Mouse (Mus musculus) heart, adult 2 months (tissue): ENCODE measurements at regions not wholly inside any gene's neighbourhood (a gene's known extent, or its start where the extent isn't known, plus 50 kb on each side); places are given as distances from the start of the nearest gene placed in this dataset.

Source experiments
- CTCF ChIP-seq: fragments of 200-600 bp; IDR thresholded peaks from 2 replicates; pipeline ENCODE4 v1.8.1; 2022; ENCODE audit warnings: antibody characterized with exemption, mild to moderate bottlenecking, moderate library complexity
- EP300 ChIP-seq: fragments of 200-500 bp; IDR thresholded peaks from 2 replicates; pipeline ENCODE4 v1.6.1; 2011; ENCODE audit warnings: low read depth, low read length, control low read depth; ENCODE audit not compliant: insufficient read depth
- POLR2A ChIP-seq: fragments of 200-500 bp; IDR thresholded peaks from 2 replicates; pipeline ENCODE4 v1.6.1; 2011; ENCODE audit warnings: mild to moderate bottlenecking, low read depth, low read length, control low read depth; ENCODE audit not compliant: insufficient read depth

DNA sequence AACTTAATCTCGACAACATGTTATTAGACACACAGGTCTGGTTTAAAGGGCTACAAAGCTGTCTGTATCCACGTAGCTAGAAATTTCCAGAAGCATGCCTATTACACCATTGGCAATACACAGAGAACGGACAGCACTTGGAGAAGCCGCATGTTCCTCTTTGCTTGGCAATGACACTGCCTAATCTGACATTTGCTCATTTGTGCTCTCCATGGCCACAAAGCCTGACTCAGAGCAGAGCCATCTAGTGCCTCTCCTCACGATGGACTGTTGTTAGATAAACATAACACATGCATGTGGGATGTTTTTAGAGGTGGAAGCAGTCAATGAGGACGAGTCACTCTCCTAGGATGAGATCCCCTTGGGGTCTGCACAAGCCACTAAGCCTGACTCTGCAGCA, 615.9 kb downstream of the Nedd1 start:
- TF ChIP-seq CTCF (no peak), POLR2A (no peak), EP300 (no peak)
